Mouse (Mus musculus) kidney, adult 9 months (tissue): Measurements from ENCODE around the gene Lrrn1.

Source experiments
- DNase-seq: peaks from one replicate; pipeline ENCODE4 v3.0.0; 2022

Lrrn1 gene

GRCm38 (mm10) chr6:107583759-107584383 is 54.3 kb downstream of the Lrrn1 start:
- no peak for DNase-seq

GRCm38 (mm10) chr6:107605151-107605550 is 75.6 kb downstream of the Lrrn1 start:
- DNase-seq: no peak

- DNase-seq: no peak
Measured at GRCm38 (mm10) chr6:107614288-107614687, 84.7 kb downstream of the Lrrn1 start.
